Mouse (Mus musculus): ENCODE measurements around the gene Dennd4a. TPM values are rescaled to one million over a fixed set of nuclear protein-coding genes. Genes with fewer than 3 reads are reported as not detected.

Gene Dennd4a
- total RNA-seq, 2 experiments from 2014 or later: 24.9 to 47.0 TPM

- ATAC-seq (replicated peaks; ENCODE audit: poor library complexity): no peak
These were observed 21.2 kb upstream of the Dennd4a start for GRCm38 (mm10) chr9:64789887-64790400.

- ATAC-seq (replicated peaks; ENCODE audit: poor library complexity): peak; percentile 49
These were observed 20.2 kb upstream of the Dennd4a start for GRCm38 (mm10) chr9:64790673-64791660.

GRCm38 (mm10) chr9:64791676-64792075, 19.5 kb upstream of the Dennd4a start:
- no peak for ATAC-seq (replicated peaks; ENCODE audit: poor library complexity)

- peak; percentile 67 for ATAC-seq (replicated peaks; ENCODE audit: poor library complexity)
These were observed 18.5 kb upstream of the Dennd4a start for GRCm38 (mm10) chr9:64792379-64793274.

GRCm38 (mm10) chr9:64793275-64793590, 17.9 kb upstream of the Dennd4a start:
- no peak for ATAC-seq (replicated peaks; ENCODE audit: poor library complexity)

GRCm38 (mm10) chr9:64793794-64794193, 17.3 kb upstream of the Dennd4a start:
- no peak for ATAC-seq (replicated peaks; ENCODE audit: poor library complexity)

GRCm38 (mm10) chr9:64794448-64795420, 16.4 kb upstream of the Dennd4a start:
- peak; percentile 45; the same call in 1 of the 2 replicates for ATAC-seq (replicated peaks; ENCODE audit: poor library complexity)

- no peak for ATAC-seq (replicated peaks; ENCODE audit: poor library complexity)
These were observed 15.1 kb upstream of the Dennd4a start for GRCm38 (mm10) chr9:64795846-64796615.

GRCm38 (mm10) chr9:64797392-64797791, 13.7 kb upstream of the Dennd4a start:
- no peak for ATAC-seq (replicated peaks; ENCODE audit: poor library complexity)

- ATAC-seq (replicated peaks; ENCODE audit: poor library complexity): no peak
These were observed 13.0 kb upstream of the Dennd4a start for GRCm38 (mm10) chr9:64798099-64798498.

GRCm38 (mm10) chr9:64798859-64799258, 12.3 kb upstream of the Dennd4a start:
- no peak for ATAC-seq (replicated peaks; ENCODE audit: poor library complexity)

GRCm38 (mm10) chr9:64799504-64799903, 11.6 kb upstream of the Dennd4a start:
- ATAC-seq (replicated peaks; ENCODE audit: poor library complexity): no peak

GRCm38 (mm10) chr9:64802561-64802960, 8.6 kb upstream of the Dennd4a start:
- ATAC-seq (replicated peaks; ENCODE audit: poor library complexity): no peak

- ATAC-seq (replicated peaks; ENCODE audit: poor library complexity): peak; percentile 37
These were observed 7.5 kb upstream of the Dennd4a start for GRCm38 (mm10) chr9:64803373-64804214.

GRCm38 (mm10) chr9:64805875-64806274, 5.3 kb upstream of the Dennd4a start:
- peak; percentile 38 for ATAC-seq (replicated peaks; ENCODE audit: poor library complexity)

GRCm38 (mm10) chr9:64806335-64807060, 4.6 kb upstream of the Dennd4a start:
- peak; percentile 4; the same call in 1 of the 2 replicates for ATAC-seq (replicated peaks; ENCODE audit: poor library complexity)

- no peak for ATAC-seq (replicated peaks; ENCODE audit: poor library complexity)
These were observed 3.9 kb upstream of the Dennd4a start for GRCm38 (mm10) chr9:64807061-64807808.

Data from megakaryocyte progenitor cell, adult 5-6 weeks (primary cell).